Mouse (Mus musculus) testis, adult 2 months (tissue): ENCODE data around the gene Sox5. TPM values are rescaled to one million over a fixed set of nuclear protein-coding genes. Genes with fewer than 3 reads are reported as not detected.

ENCODE experiments used
- H3K27ac ChIP-seq: fragments of 200-500 bp; 2 replicates; pipeline ENCODE4 v1.5.1; 2012; ENCODE audit warnings: low read depth, low read length; ENCODE audit not compliant: control insufficient read depth, insufficient read depth
- H3K27me3 ChIP-seq: fragments of 200-500 bp; 2 replicates; pipeline ENCODE4 v1.6.1; 2012; ENCODE audit warnings: mild to moderate bottlenecking, low read length, moderate library complexity; ENCODE audit not compliant: control insufficient read depth, insufficient read depth
- H3K36me3 ChIP-seq: fragments of 200-500 bp; 2 replicates; pipeline ENCODE4 v1.6.1; 2012; ENCODE audit warnings: mild to moderate bottlenecking, low read length; ENCODE audit not compliant: control insufficient read depth, insufficient read depth
- H3K4me1 ChIP-seq: fragments of 200-500 bp; 2 replicates; pipeline ENCODE4 v1.6.1; 2012; ENCODE audit warnings: low read length; ENCODE audit not compliant: control insufficient read depth, insufficient read depth
- H3K4me3 ChIP-seq: fragments of 200-500 bp; 2 replicates; pipeline ENCODE4 v1.5.1; 2012; ENCODE audit warnings: low read depth, mild to moderate bottlenecking, low read length, moderate library complexity, mixed read lengths; ENCODE audit not compliant: control insufficient read depth
- CTCF ChIP-seq: fragments of 200-500 bp; IDR thresholded peaks from 2 replicates; pipeline ENCODE4 v1.5.1; 2012; ENCODE audit warnings: low read depth, mild to moderate bottlenecking, inconsistent platforms, low read length, moderate library complexity; ENCODE audit not compliant: control insufficient read depth, insufficient read depth, insufficient replicate concordance
- POLR2A ChIP-seq: fragments of 200-500 bp; IDR thresholded peaks from 2 replicates; pipeline ENCODE4 v1.6.1; 2012; ENCODE audit warnings: low read depth, mild to moderate bottlenecking, inconsistent platforms, low read length, moderate library complexity; ENCODE audit not compliant: control insufficient read depth
- polyA plus RNA-seq: library from polyadenylated mRNA; depleted of rRNA; stranded (reverse); fragments of >200 nt; gene quantifications from 2 replicates; pipeline ENCODE4 v1.2.3, GENCODE M21; 2012; rRNA removed

The Sox5 gene
- 148 and 175 TPM in 2 replicates for polyA plus RNA-seq

DNA sequence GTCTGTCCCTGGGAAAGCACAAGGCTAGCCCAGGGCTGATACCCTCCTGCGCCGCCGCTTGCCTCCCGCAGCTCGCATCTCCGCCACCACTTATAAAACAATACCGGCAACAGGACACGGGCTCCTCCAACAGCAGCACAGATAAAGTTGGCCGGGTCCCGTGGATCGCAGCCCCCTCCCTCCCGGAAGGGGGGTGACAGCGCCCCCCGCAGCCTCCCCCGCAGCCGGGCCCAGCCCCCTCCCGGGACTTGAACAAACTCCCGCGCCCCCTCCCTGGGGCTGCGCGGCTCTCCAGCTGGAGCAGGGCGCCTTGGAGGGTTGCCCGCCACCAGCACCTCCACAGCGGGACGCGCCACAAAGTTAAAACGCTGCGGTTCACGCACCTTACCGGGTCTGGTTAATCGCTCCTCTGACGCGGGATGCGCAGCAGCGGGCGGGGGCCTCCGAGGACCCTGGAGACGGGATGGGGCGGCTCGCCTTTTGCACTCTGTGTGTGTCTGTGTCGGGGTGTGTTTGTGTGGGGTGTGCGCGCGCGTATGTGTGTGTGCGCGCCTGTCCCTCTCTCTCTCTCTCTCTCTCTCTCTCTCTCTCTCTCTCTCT lies at the start of gene Sox5:
Sox5 (minus strand) TSS at position 547 of the 600 bp plus-strand sequence.
- H3K27ac ChIP-seq: peak within 1 kb of the TSS; percentile 69
- peak within 1 kb of the TSS; percentile 82 for H3K4me3 ChIP-seq
- no peaks in the 10 kb centered on the region for H3K36me3 ChIP-seq
- H3K27me3 ChIP-seq: 0 out of 2 replicates have a peak, but pooled peaks cover 2% of the 10 kb centered on the region
- TF ChIP-seq CTCF (no peak), POLR2A (no peak)
- peaks cover 8% of the 10 kb centered on the region for H3K4me1 ChIP-seq

DNA sequence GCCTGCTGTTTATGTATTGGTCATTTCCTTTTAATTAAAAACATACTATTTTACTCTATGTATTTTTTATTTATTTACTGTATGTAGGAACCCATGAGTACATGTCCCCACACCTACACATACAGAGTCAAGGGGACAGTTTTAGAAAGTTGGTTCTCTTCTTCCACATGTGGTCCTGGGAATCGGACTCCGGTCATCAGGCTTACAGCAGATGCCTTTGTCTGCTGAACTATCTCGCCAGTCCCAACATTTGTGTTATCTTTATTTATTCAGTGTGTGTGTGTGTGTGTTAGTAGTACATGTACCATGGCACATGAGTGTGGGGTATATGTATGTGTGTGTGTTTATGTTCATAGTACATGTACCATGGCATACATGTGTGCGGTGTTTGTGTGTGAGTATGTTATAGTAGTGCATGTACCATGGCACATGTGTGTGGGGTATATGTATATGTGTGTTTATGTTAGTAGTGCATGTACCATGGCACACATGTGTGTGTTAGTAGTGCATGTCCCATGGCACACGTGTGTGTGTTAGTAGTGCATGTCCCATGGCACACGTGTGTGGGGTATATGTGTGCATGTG lies 43.3 kb upstream of the Sox5 start:
- no peaks in the 10 kb centered on the region for H3K27me3 ChIP-seq
- no peaks in the 10 kb centered on the region for H3K36me3 ChIP-seq
- peaks cover 6% of the 10 kb centered on the region for H3K4me1 ChIP-seq
- TF ChIP-seq POLR2A (no peak), CTCF (no peak)
- no peak overlapping the region for H3K27ac ChIP-seq
- no peak overlapping the region for H3K4me3 ChIP-seq

DNA sequence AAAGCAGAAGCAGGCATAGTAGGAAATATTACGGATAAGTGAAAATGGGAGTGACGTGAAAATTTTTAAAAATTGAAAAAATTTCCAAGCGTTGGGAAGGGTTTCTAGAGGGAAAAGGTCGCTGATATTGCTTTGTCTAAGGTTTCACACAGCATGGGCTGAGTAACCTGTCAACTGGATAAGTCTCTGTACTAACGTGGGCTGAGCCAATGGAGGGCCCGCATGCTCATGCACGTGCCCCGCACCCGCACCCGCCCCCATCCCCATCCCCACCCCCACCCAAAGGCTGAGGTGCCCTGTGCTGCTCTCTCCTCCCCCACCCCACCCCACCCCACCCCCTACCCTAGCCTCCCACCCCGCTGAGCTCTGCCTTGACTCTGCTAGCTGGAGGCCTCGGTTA lies 42.4 kb upstream of the Sox5 start:
- H3K4me3 ChIP-seq: no peak overlapping the region
- TF ChIP-seq CTCF (no peak), POLR2A (no peak)
- no peaks in the 10 kb centered on the region for H3K27me3 ChIP-seq
- peaks cover 6% of the 10 kb centered on the region for H3K4me1 ChIP-seq
- no peak overlapping the region for H3K27ac ChIP-seq
- H3K36me3 ChIP-seq: no peaks in the 10 kb centered on the region

DNA sequence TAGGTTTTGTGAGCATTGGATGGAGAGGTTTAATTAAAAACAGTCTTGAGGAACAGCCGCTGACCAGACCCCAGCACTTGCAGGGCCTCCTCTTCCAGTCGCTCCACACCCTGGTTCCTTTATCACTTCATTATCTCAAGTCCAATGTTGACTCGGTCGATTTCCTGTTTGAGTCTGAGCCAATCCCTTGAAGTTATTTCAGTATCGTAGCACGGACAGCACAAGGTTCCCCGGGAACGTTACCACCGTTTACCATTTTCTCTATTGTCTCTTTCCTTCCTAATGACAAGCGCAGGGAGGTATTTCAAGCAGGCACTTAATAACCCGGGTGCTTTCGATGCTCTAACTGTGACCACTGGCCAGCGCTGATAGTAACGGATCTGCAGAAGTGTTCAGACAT lies 40.8 kb upstream of the Sox5 start:
- Histone ChIP-seq H3K4me3 (no peak overlapping the region), H3K27me3 (no peaks in the 10 kb centered on the region), H3K4me1 (peaks cover 6% of the 10 kb centered on the region), H3K36me3 (no peaks in the 10 kb centered on the region), H3K27ac (no peak overlapping the region)
- TF ChIP-seq CTCF (no peak), POLR2A (no peak)

DNA sequence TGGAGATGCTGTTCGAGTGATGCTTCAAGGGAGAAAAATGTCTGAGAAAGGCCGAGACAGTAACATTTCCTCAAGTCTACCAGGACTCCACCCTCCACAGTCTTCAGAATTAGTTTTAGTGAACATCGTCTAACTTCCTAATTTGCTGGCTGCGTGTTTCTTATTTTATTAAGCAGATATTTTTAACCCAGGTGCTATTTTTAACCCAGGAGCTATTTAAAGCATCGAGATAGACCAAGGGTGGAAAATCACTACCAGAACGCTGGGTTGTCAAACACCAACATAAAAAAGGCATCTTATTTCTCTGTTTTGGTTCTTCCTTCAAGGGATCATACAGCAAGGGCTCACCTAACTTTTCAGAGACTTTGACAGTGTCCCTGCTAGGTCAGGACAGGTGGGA lies 39.2 kb upstream of the Sox5 start:
- H3K27me3 ChIP-seq: no peaks in the 10 kb centered on the region
- peaks cover 6% of the 10 kb centered on the region for H3K4me1 ChIP-seq
- TF ChIP-seq CTCF (no peak), POLR2A (no peak)
- no peaks in the 10 kb centered on the region for H3K36me3 ChIP-seq
- H3K4me3 ChIP-seq: no peak overlapping the region
- no peak overlapping the region for H3K27ac ChIP-seq

DNA sequence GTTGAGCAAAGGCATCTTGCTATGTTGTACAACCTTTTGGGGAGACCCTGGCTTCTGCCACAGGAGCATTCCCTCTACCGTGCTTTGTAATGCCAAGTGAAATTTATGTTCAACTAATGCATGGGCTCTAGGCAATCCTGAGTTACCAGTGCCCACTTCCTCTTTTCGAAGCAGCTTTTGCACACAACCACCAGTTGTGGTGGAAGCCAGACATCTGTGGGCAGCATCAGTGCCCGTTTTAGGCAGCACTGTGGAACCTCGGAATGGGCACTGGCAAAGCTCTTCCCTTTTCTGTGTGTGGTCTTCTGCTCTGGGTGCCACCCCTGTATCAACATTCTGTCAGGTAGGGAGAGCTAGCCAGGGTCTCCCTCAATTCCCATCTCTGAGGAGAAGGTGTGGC lies 36.2 kb upstream of the Sox5 start:
- TF ChIP-seq CTCF (no peak), POLR2A (no peak)
- H3K27me3 ChIP-seq: no peaks in the 10 kb centered on the region
- H3K4me3 ChIP-seq: no peak overlapping the region
- no peaks in the 10 kb centered on the region; the same call in 1 of the 2 replicates for H3K4me1 ChIP-seq
- no peak overlapping the region for H3K27ac ChIP-seq
- H3K36me3 ChIP-seq: no peaks in the 10 kb centered on the region

DNA sequence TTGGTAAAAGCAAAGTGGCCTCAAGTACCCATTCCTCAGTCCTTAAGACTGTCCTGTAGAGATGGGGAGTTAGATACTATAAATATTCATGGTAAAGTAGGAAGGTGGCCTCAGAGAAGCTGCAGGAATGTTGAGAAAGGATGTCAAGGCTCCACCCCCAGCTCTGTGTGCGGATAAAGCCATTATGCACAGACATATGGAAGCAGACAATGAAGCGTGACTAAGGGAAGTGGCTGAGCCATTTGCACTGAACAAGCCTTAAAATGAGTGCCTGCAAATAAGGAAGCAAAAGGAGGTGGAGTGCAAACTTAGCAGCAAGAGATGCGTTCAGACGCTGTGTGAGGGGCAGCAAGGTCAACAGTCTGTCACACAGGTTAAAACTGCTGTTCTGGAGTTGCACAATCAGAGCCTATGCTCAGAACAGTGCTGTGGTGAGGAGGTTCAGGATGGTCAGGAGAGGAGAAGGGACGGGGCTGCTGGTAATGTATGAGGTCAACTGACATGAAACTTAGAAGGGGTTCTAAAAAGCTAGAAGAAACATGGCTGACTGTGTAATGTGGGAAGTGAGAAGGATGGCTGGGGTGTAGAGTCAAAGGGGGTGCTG lies 35.7 kb upstream of the Sox5 start:
- no peaks in the 10 kb centered on the region for H3K27me3 ChIP-seq
- TF ChIP-seq CTCF: no peak
- TF ChIP-seq POLR2A: no peak

More for the DNA sequence above, 35.7 kb upstream of the Sox5 start:
- Histone ChIP-seq H3K27ac (no peak overlapping the region), H3K4me1 (no peaks in the 10 kb centered on the region), H3K4me3 (no peak overlapping the region), H3K36me3 (no peaks in the 10 kb centered on the region)
